Mouse (Mus musculus): ENCODE results near the gene Abcd3.

- TF ChIP-seq CTCF (IDR thresholded peaks at IDR 0.05; ENCODE audit: borderline replicate concordance, control insufficient read depth, extremely low read depth, insufficient read depth, low read length, poor library complexity) (no peak), POLR2A (IDR thresholded peaks at IDR 0.05; ENCODE audit: control insufficient read depth, extremely low read depth, insufficient read depth, low read length, poor library complexity) (no peak)
Observed at GRCm38 (mm10) chr3:121853781-121854520, 38.8 kb upstream of the Abcd3 start.

Measured in thymus, adult 2 months (tissue).